Mouse (Mus musculus): Measurements from ENCODE around the gene Cbfa2t3.

GRCm38 (mm10) chr8:122701441-122702185, 2.7 kb upstream of the Cbfa2t3 start:
- no peak for TF ChIP-seq CTCF (IDR thresholded peaks at IDR 0.05; ENCODE audit: low read depth)
- TF ChIP-seq EP300 (IDR thresholded peaks at IDR 0.05; ENCODE audit: low read depth): no peak

All from liver, embryonic 14.5 days (tissue).